Mouse (Mus musculus) forelimb bud, embryonic 11.5 days (tissue): ENCODE measurements at regions not wholly inside any gene's neighbourhood (a gene's known extent, or its start where the extent isn't known, plus 50 kb on each side); places are given as distances from the start of the nearest gene placed in this dataset.

Experiments
- DNase-seq: peaks from one replicate; pipeline ENCODE4 v3.0.0-alpha.2; 2012; ENCODE audit warnings: low read depth, low spot score

GRCm38 (mm10) chr2:117710173-117710813 is 367.5 kb upstream of the Rasgrp1 start:
- no peak for DNase-seq

DNA sequence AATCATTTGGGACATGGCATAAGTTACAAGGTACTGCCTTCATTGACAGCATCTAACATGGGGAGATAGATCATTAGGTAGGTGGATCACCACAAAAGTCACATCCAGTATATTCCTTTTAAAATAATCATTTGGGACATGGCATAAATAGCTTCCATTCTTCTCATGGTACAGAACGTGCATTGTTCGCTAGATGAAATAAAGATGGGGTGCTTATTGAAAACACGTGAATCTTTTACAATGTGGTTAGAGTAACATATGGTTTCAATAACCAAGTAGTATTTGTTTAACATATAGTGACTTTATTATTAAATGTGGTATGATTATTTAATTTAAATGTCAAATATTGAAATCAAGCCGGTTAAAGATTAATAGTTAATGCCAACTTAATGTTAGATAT is 381.3 kb upstream of the Rasgrp1 start:
- peak; percentile 71 for DNase-seq

- no peak for DNase-seq
Measured at GRCm38 (mm10) chr2:117731253-117731652, 380.4 kb upstream of the Thbs1 start.

DNA sequence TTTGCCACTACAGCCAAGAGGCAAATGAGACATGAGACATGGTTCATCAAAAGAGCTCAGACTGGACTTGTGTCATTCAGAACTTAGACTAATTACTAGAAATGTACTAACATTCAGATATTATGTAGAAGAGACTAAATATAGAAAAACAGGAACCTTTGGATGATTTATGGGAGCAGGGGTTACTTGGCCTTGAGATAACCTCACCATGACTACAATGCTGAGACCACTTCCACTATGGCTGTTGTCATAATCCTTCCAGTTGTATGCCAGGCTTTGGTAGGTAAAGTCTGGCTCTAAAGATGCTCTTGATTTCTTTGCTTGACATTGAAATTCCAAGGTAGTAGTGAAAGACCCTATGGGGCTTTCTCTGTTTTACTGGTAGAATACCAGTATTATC is 369.3 kb upstream of the Thbs1 start:
- DNase-seq: no peak

DNA sequence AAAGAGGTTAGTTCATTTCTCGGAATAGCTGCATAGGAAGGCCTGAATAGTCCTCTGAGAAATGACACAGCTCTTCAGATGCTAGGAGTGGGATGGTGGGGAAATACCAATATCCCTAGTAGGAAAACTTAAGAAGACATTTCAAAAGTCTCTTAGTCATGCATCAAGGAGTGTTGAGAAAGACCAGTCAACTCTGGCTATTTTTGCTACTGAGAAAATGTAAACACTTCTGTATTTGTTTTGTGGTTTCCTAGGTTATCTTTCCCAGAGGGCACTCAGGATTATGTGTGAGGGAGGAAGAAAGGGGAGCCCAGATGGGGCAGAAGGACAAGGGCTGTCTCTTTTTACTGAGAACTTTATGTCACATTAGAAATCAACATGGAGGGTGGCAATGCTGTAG is 367.8 kb upstream of the Thbs1 start:
- DNase-seq: no peak

DNA sequence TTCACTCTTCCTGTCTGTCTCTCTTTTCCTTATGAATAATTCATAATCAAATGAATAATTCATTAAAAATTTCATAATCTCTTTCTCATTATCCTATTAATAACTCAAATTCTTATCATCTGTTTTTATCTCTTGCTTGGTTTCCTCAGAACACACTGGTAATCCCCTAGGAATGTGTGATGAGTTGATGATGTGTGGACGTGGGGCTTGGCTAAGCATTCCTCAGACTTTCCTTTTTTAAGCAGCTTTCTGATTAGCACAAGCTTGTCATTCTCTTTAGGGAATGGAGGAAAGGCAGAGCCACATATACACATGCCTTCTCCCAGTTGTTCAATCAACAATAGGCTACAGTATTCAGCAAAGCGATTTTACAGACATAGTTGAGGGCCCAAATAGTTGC is 365.9 kb upstream of the Thbs1 start:
- DNase-seq: no peak

GRCm38 (mm10) chr2:117747136-117747535 is 364.5 kb upstream of the Thbs1 start:
- no peak for DNase-seq

- no peak for DNase-seq
Measured at GRCm38 (mm10) chr2:117748892-117749291, 362.8 kb upstream of the Thbs1 start.

GRCm38 (mm10) chr2:117759491-117760013 is 352.1 kb upstream of the Thbs1 start:
- DNase-seq: no peak

DNA sequence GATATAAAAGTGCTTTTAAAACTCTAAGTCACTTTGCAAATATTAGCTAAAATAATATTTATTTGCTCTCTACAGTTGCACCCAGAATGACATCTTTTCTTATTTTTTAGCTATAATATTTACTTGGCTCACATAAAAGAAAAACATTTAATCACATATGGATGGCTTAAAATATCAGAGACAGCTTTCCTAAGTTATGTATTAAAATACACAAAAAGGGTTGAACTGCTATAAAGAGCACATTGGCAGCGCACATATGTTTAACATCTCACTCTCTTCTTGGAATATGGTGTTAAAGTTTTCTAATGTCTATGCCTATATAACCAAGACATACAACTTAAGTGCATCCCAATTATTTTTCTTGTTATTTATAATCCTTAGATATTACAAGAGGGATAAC is 348.0 kb upstream of the Thbs1 start:
- no peak for DNase-seq

DNA sequence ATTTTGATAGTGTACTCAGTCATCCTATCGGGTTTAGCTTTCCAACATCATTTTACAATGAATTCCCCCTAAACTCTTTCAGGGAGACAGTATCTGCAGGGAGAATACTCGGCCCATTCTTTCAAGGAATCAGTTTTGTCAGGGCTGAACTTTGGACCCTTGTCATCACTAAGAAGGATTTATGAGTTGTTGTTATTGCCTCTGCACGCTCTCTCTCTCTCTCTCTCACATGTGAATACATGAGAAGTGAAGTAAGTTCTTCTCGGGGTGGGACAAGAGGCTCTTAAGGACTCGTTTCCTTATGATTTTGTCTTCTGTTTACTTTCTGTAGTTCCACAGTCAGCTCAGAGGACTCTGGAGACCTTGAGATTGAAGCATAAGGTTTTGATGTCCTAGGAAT is 346.1 kb upstream of the Thbs1 start:
- peak; percentile 18 for DNase-seq

DNA sequence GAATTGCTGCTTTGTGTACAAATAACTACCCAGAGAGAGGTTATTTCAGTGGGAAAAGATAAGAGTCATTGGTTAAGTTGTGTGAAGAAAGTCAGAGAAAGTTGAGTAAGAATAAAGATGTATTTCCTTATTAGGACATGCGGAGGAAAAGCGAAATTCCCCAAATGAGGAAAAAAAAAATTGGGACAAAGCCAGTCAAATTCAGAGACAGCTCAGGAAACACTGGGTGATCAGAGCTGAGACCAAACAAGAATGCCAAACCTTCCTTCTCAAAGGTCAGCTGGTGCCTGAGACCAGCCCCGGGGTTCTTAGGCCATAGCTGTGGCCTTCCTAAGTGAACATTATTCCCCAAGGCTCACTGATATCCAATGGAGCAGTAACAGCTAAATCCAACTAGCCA is 345.2 kb upstream of the Thbs1 start:
- no peak for DNase-seq

GRCm38 (mm10) chr2:117769402-117770114 is 342.1 kb upstream of the Thbs1 start:
- no peak for DNase-seq

GRCm38 (mm10) chr2:117770115-117770485 is 341.6 kb upstream of the Thbs1 start:
- no peak for DNase-seq

DNA sequence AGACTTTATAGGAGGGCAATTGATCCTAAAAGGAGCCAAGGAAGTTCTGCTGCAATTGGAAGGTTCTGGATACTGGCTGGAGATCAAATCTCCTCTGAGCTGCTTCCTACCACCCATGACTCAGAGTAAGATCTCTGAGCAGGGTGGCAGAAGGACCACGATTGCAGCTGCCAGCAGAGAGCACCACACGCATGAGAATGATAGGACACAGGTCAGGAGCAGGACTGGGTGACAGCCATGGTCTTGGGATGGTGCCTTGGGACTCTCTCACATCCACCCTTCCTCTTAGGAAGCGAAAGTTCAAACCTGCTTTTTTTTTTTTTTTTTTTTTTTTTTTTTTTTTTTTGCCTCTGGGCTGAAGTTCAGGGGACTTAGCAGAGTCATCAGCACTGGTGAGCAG is 331.4 kb upstream of the Thbs1 start:
- no peak for DNase-seq

DNA sequence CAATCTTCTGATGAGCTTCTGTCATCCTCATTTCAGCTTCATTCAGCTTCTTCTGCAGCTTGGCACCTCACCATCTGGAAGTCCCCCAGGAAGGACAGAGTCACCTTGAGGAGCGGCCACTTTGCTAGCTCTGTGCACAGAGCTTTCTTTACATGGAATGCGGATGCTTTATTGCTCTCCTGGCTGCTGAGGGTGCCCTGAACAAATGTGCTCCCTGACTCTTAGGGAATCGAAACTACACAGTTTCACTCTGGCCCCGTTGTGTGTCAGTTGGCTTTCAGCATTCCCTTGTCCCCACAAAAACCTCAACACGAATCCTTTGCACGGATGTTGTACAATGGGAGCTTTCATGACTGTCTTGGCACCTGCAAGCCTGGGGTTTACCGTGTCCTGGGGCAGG is 330.9 kb upstream of the Thbs1 start:
- no peak for DNase-seq

DNA sequence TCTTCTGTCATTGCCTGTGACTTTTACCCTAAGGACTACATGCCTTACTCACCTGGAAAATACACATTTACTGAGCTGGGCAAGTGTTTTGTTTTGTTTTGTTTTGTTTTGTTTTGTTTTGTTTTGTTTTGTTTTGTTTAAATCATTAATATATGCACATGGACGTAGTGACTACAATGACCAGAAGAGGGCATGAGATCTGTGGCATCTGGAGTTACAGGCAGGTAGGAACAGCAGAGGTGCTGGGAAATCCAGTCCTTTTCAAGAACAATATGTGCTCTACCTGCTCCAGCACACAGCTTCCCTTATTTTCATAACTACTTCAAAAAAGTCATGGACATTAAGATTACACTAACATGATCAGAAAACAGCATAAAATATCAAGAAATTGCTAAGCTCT is 324.4 kb upstream of the Thbs1 start:
- DNase-seq: no peak

DNA sequence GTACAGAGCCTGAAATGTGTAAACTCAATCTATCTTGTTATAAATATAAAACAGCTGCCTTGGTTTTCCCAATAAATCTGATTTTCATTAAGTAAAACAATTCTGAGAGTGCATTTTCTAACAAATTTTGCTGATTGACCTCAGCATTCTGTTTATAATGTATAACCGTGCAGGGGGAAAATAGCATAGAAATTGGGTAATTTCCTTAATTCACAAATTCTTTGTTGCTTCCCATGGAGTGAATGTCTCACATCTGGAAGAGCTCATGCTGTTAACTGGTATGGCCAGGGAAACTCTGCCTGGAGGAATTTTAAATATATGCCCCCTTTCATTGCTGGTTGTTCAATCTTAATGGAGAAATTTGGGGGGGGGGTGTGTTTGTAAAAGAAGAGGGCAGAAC is 317.4 kb upstream of the Thbs1 start:
- no peak for DNase-seq

DNA sequence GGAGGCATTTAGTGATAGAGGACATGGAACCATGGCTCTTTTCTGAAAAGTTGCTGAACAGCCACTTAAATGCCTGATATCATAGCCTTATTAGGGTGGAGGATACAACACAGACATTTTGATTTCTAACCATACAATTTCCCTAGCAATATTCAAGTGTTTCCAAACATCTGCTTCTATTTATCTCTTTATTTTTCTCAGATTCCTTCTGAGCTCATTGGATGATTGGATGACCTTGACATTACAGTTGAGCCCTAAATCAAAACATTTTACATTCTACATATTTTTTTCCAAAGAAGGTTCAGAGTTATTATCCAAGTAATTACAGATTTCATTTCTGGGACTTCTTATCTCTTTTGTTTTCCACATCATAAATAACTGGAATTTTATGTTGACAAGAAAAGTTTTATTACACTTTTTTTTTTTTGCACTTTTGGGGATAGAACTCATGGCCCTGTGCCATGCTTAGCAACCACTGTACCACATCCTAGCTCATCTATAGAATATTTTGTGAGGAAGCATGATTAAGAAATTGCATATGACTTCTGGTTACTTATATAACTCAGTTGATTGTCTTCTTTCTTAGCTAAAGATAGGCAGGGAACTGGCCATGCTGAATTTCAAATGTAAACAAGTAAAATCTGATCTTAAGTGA is 309.6 kb upstream of the Thbs1 start:
- no peak for DNase-seq

GRCm38 (mm10) chr2:117802686-117803085 is 309.0 kb upstream of the Thbs1 start:
- no peak for DNase-seq

GRCm38 (mm10) chr2:117804686-117805085 is 307.0 kb upstream of the Thbs1 start:
- DNase-seq: no peak

DNA sequence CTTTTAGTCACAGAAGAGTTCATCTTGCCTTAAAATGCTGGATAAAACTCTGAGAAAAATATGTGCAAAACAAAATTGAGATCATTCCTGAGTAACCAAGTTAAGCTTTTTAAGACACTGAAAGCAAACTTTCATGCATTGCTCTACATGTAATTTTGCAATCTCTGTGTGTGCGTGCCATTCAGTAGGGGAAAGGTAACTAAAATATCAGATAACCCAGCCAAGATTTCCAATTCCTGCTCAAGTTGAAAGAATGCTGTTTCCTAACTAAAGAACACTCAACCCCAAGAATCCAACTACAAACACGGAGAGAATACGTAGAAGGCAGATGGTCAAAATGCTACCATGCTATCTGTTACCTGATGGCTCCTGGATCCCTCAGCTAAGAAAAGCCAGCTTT is 304.6 kb upstream of the Thbs1 start:
- no peak for DNase-seq

DNA sequence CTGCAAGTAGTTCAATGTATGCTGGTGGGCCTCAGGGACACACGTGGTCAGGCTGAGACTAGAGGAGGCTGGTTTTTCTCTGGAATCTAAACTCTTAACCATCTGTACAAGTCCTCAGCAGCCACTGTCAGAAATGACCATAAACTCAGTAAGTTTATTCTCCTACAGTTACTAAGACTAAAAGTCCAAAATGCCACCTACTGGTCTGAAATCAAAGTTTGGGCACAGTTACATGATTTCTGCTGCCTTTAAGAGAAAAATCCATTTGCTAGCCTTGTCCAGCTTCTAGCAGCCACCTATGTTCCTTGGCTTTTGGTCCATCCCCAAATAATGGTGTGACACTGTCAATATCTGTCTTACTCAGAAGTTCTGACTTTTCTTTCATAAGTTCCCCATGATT is 300.2 kb upstream of the Thbs1 start:
- DNase-seq: no peak
